Mouse (Mus musculus): Measurements from ENCODE around the gene Sp9.

DNA sequence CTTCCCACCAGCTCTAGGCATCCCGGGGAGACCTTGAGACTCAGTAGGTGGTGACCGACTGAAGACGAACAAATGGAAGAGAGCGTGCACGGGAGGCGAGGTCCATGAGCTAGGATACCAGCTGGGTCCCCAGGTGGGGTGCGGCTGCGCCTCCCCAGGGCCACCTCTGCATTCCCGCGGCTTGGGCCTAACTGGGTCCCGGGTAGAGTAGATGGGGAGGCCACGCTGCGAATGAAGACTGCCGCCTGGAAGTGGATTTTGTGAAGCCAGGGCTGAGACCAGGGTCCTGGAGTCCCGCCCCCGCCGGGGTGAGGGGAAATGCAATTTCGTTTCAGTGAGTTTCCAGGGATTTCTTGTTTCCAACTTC, 6.0 kb downstream of the Sp9 start:
- no peak for TF ChIP-seq EP300 (IDR thresholded peaks at IDR 0.05; ENCODE audit: insufficient read depth, low read depth, low read length)
- TF ChIP-seq POLR2A (IDR thresholded peaks at IDR 0.05; ENCODE audit: insufficient read depth, low read depth, low read length) = no peak

All from heart, adult 2 months (tissue).